8 mouse cellular contexts compared by ENCODE assay signal in genomic region chr12:70589315-70589742, GRCm38 (mm10).
DNase-seq lines count a peak whose midpoint lies in the region; ATAC-seq and TF ChIP-seq lines count a peak whose summit lies in the region.

No protein-coding gene starts in this region.

- no peak for ATAC-seq in megakaryocyte progenitor cell, adult 5-6 weeks (replicated peaks; ENCODE audit: poor library complexity)

- intact Hi-C loops in heart, postnatal 25 days (cut with DNase I) = no loop called here

- TF ChIP-seq CTCF in layer of hippocampus, adult 2 months (conservative IDR thresholded peaks at IDR 0.05) = no peak

- DNase-seq in layer of hippocampus, adult 2 months (ENCODE audit: low spot score in 2 of 2) = peak in 1 of 2 experiments; percentile 16
- no peak for DNase-seq in layer of hippocampus, postnatal 14 days (ENCODE audit: low spot score in 2 of 2)
- DNase-seq in cerebellum, adult 18-20 months = peak; percentile 71 to 72
- peak; percentile 31 for DNase-seq in gastrocnemius, postnatal 10 days
- peak; percentile 65 for DNase-seq in lung, postnatal 14 days
- no peak for DNase-seq in thymus, adult 18-20 months
- no peak for DNase-seq in heart, postnatal 25 days (ENCODE audit: low spot score)

- no peak overlapping the region for H3K4me3 ChIP-seq in layer of hippocampus, adult 2 months

- H3K27ac ChIP-seq in layer of hippocampus, adult 2 months = 0 out of 2 replicates have a peak overlapping the region, but pooled peaks have one; percentile 23

Comparison
In these comparisons a context has a peak if more than half of its experiments do, and no peak if none do; other contexts are left out.
1. DNase-seq: peak in cerebellum, adult 18-20 months (2 of 2), gastrocnemius, postnatal 10 days (single experiment) and lung, postnatal 14 days (single experiment); none in layer of hippocampus, postnatal 14 days (0 of 2), thymus, adult 18-20 months (0 of 2) and heart, postnatal 25 days (single experiment).